Comparison of ENCODE assay signal across 8 mouse cellular contexts in the genomic region with DNA sequence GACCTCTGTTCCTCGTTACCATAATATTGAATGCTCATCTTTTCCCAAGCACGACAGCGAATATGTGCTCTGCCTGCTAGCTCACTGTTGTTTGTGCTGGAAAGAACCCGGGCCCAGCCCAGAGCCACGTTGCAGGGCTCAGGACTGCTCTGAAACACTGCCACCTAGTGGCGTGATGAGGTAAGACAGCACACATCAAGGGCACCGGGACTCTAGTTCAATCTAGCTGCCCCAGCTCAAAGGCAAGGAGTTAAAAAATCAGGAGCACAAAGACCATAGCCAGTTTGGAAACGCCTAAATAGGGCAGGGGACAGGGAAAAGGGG. TPM values are rescaled to one million over a fixed set of nuclear protein-coding genes. Genes with fewer than 3 reads are reported as not detected.
A peak's percentile ranks its signal among the peaks of the same experiment; 100 is the strongest.
DNase-seq lines count a peak whose midpoint lies in the region; ATAC-seq and TF ChIP-seq lines count a peak whose summit lies in the region.

No protein-coding gene starts in this region.

- DNase-seq in c-Kit-positive CD71-positive TER-119-positive erythroid progenitor cells, embryonic 14.5 days (ENCODE audit: low spot score): peak; percentile 70
- DNase-seq in heart, postnatal 10 days: peak; percentile 92 to 94
- peak; percentile 93 to 94 for DNase-seq in kidney, postnatal 4 days
- DNase-seq in stomach, postnatal 0 days (ENCODE audit: low spot score): peak; percentile 90

- TF ChIP-seq EP300 in stomach, postnatal 0 days (optimal IDR thresholded peaks at IDR 0.05): no peak

- peak overlapping the region; percentile 73 for H3K27ac ChIP-seq in forebrain, embryonic 13.5 days
- H3K27ac ChIP-seq in liver, embryonic 15.5 days (replicated peaks): no peak overlapping the region
- no peak overlapping the region for H3K27ac ChIP-seq in neural tube, embryonic 12.5 days
- H3K27ac ChIP-seq in stomach, postnatal 0 days (replicated peaks): peak overlapping the region; percentile 63; the same call in 1 of the 2 replicates

- peaks cover 58% of the 10 kb centered on the region for H3K4me1 ChIP-seq in E14TG2a.4 (replicated peaks; ENCODE audit: low read depth, low read length)
- peaks cover 53% of the 10 kb centered on the region for H3K4me1 ChIP-seq in forebrain, embryonic 13.5 days
- H3K4me1 ChIP-seq in liver, embryonic 15.5 days (replicated peaks): peaks cover 3% of the 10 kb centered on the region; the same call in 1 of the 2 replicates
- peaks cover 39% of the 10 kb centered on the region for H3K4me1 ChIP-seq in neural tube, embryonic 12.5 days
- 0 out of 2 replicates have a peak, but pooled peaks cover 2% of the 10 kb centered on the region for H3K4me1 ChIP-seq in stomach, postnatal 0 days (replicated peaks; ENCODE audit: control insufficient read depth, insufficient read depth)

- peak overlapping the region; percentile 37 for H3K4me3 ChIP-seq in E14TG2a.4 (replicated peaks; ENCODE audit: low read length)
- H3K4me3 ChIP-seq in forebrain, embryonic 13.5 days: no peak overlapping the region
- H3K4me3 ChIP-seq in liver, embryonic 15.5 days (replicated peaks): no peak overlapping the region
- H3K4me3 ChIP-seq in neural tube, embryonic 12.5 days: no peak overlapping the region
- no peak overlapping the region for H3K4me3 ChIP-seq in stomach, postnatal 0 days (ENCODE audit: low read depth, low read length)

- no peaks in the 10 kb centered on the region for H3K36me3 ChIP-seq in E14TG2a.4 (ENCODE audit: insufficient read depth, low read length)
- no peaks in the 10 kb centered on the region for H3K36me3 ChIP-seq in forebrain, embryonic 13.5 days (ENCODE audit: poor library complexity, severe bottlenecking)
- H3K36me3 ChIP-seq in liver, embryonic 15.5 days (replicated peaks): no peaks in the 10 kb centered on the region
- H3K36me3 ChIP-seq in neural tube, embryonic 12.5 days: no peaks in the 10 kb centered on the region
- H3K36me3 ChIP-seq in stomach, postnatal 0 days (ENCODE audit: control insufficient read depth, insufficient read depth, low read length): no peaks in the 10 kb centered on the region

- H3K9ac ChIP-seq in forebrain, embryonic 13.5 days: no peak overlapping the region
- no peak overlapping the region for H3K9ac ChIP-seq in liver, embryonic 15.5 days
- H3K9ac ChIP-seq in neural tube, embryonic 12.5 days: no peak overlapping the region
- H3K9ac ChIP-seq in stomach, postnatal 0 days (ENCODE audit: low read length): 0 out of 2 replicates have a peak overlapping the region, but pooled peaks have one; percentile 38

- peak overlapping the region; percentile 38 for H3K4me2 ChIP-seq in forebrain, embryonic 13.5 days
- H3K4me2 ChIP-seq in liver, embryonic 15.5 days: peak overlapping the region; percentile 15; the same call in 1 of the 2 replicates
- H3K4me2 ChIP-seq in neural tube, embryonic 12.5 days (replicated peaks): peak overlapping the region; percentile 37
- H3K4me2 ChIP-seq in stomach, postnatal 0 days (replicated peaks; ENCODE audit: low read depth): 0 out of 2 replicates have a peak overlapping the region, but pooled peaks have one; percentile 8

- ATAC-seq in forebrain, embryonic 13.5 days: peak; percentile 77
- ATAC-seq in liver, embryonic 15.5 days (ENCODE audit: insufficient read depth): no peak
- peak; percentile 54 for ATAC-seq in neural tube, embryonic 12.5 days (ENCODE audit: low FRiP score, low read depth)
- peak; percentile 67 for ATAC-seq in stomach, postnatal 0 days (ENCODE audit: low FRiP score, low TSS enrichment)

- H3K9me3 ChIP-seq in E14TG2a.4 (ENCODE audit: low read length): peaks cover 4% of the 10 kb centered on the region; the same call in 1 of the 2 replicates
- no peaks in the 10 kb centered on the region for H3K9me3 ChIP-seq in forebrain, embryonic 13.5 days (replicated peaks)
- H3K9me3 ChIP-seq in liver, embryonic 15.5 days (replicated peaks): no peaks in the 10 kb centered on the region
- no peaks in the 10 kb centered on the region for H3K9me3 ChIP-seq in neural tube, embryonic 12.5 days
- no peaks in the 10 kb centered on the region for H3K9me3 ChIP-seq in stomach, postnatal 0 days (ENCODE audit: control insufficient read depth, low read length)

- peaks cover 55% of the 10 kb centered on the region for H3K27me3 ChIP-seq in E14TG2a.4 (ENCODE audit: insufficient read depth, low read length)
- no peaks in the 10 kb centered on the region for H3K27me3 ChIP-seq in forebrain, embryonic 13.5 days
- peaks cover 10% of the 10 kb centered on the region for H3K27me3 ChIP-seq in liver, embryonic 15.5 days
- H3K27me3 ChIP-seq in neural tube, embryonic 12.5 days (replicated peaks): no peaks in the 10 kb centered on the region
- H3K27me3 ChIP-seq in stomach, postnatal 0 days (ENCODE audit: control insufficient read depth, insufficient read depth, low read length): no peaks in the 10 kb centered on the region

- intact Hi-C loops in heart, postnatal 10 days (cut with DNase I): loop anchor here (2.0 kb wide), 1 partner anchor 149 kb away; no protein-coding TSS in a partner anchor

- TF ChIP-seq CTCF in E14TG2a.4 (conservative IDR thresholded peaks at IDR 0.05; ENCODE audit: low read length): peak; percentile 99
- peak; percentile 99 for TF ChIP-seq CTCF in stomach, postnatal 0 days (IDR thresholded peaks at IDR 0.05; ENCODE audit: low read depth)

- WGBS in forebrain, embryonic 13.5 days: under 1% methylated on average over 8 of the region's 8 CpGs
- WGBS in liver, embryonic 15.5 days (ENCODE audit: insufficient replicate concordance): under 1% methylated on average over 8 of the region's 8 CpGs
- 2% methylated on average over 8 of the region's 8 CpGs for WGBS in neural tube, embryonic 12.5 days
- WGBS in stomach, postnatal 0 days: 0% methylated on average over 8 of the region's 8 CpGs

RNA-seq across cellular contexts. Expression of gene Medag, which starts 35.7 kb away (rescaled TPM):
- 1.1 and 1.2 TPM in 2 replicates for polyA plus RNA-seq in forebrain, embryonic 13.5 days (2015; fragmentation: Nextera tagmentation; extraction: Ambion mirVana)
- total RNA-seq in heart, postnatal 10 days (2021): 10 to 100 TPM; 18.3 to 22.4 TPM
- polyA plus RNA-seq in liver, embryonic 15.5 days (2015; fragmentation: Nextera tagmentation; extraction: Ambion mirVana): 0.22 TPM in 2 replicates
- 0.51 and 0.74 TPM in 2 replicates for polyA plus RNA-seq in neural tube, embryonic 12.5 days (2016; fragmentation: Nextera tagmentation; extraction: Ambion mirVana)
- polyA plus RNA-seq in stomach, postnatal 0 days (2015; fragmentation: Nextera tagmentation; extraction: Ambion mirVana): 3.4 and 4.1 TPM in 2 replicates

Comparison
In these comparisons a context has a peak if more than half of its experiments do, and no peak if none do; other contexts are left out.
1. H3K27ac ChIP-seq: peak in forebrain, embryonic 13.5 days (single experiment) and stomach, postnatal 0 days (single experiment); none in liver, embryonic 15.5 days (single experiment) and neural tube, embryonic 12.5 days (single experiment).
2. Peak in every context shown above with its lines, with median percentiles within 50 percentile points of each other: DNase-seq and H3K4me2 ChIP-seq.